Comparison of ENCODE assay signal across 1 mouse cellular context in the genomic region with DNA sequence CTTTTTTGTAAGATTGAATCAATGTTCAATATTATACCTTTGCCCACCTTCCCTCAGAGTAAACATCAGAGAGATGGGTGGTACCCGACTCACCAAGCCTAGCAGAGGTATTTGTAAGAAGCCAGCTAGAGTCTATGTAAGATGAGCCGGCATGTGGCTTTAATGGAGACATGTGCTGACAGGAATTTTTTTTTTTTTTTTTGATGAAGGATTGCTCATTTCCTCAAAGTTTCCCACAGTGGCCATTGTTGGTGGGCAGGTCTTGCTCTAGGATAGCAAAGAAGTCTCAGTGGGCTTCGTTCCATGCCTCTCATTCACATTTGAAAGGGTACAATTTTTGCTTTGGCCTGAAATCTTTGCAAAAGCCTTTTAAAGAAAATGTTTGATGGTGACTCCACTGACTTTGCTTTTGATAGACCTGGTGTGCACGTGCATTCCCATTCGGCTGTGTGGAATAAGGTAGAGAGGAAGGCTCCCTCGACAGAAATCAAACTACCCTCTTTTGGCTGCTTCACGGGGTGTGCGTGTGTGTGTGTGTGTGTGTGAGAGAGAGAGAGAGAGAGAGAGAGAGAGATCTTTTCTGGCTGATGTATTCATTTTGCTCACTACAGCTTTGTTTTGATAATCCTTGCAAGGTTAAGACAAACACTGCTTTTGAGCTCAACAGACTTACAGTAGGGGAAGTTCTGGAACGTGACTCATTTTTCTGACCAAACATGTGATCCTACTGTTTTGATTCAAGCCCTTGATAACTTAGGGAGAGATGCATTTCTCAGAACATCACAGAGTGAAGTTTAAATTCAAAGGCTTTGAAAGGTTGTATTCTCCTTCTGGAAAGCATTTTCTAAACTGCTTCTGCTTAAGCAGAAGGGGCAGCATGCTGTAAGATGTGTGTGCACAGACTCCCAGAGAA.
TF ChIP-seq lines count a peak whose summit lies in the region.

No protein-coding gene starts in this region.

TF ChIP-seq in myocyte, 11 proteins besides CTCF, POLR2A, EP300 and RAD21 (continued from another document):
- no peak for TF ChIP-seq MYOD1 (IDR thresholded peaks at IDR 0.05; ENCODE audit: control insufficient read depth in 1 of 3, insufficient read length in 2 of 3, low read depth in 2 of 3)
- no peak for TF ChIP-seq E2F4 (IDR thresholded peaks at IDR 0.05; ENCODE audit: insufficient read depth)
- no peak for TF ChIP-seq CEBPB (IDR thresholded peaks at IDR 0.05; ENCODE audit: insufficient read depth, poor library complexity, severe bottlenecking)
- no peak for TF ChIP-seq TCF3 (IDR thresholded peaks at IDR 0.05; ENCODE audit: insufficient read length, low read depth)
- no peak for TF ChIP-seq SRF (IDR thresholded peaks at IDR 0.05; ENCODE audit: control insufficient read depth, insufficient read length, low read depth)
- no peak for TF ChIP-seq USF1 (IDR thresholded peaks at IDR 0.05; ENCODE audit: low read depth)
- no peak for TF ChIP-seq POLR2AphosphoS2 (IDR thresholded peaks at IDR 0.05; ENCODE audit: insufficient read length, low read depth)
